Mouse (Mus musculus) 3134 (cell line): ENCODE results near the gene Atp6v1fnb.

Experiments
- DNase-seq: peaks from one replicate; pipeline ENCODE4 v3.0.0-alpha.2; 2011; ENCODE audit warnings: low spot score; ENCODE audit not compliant: insufficient read length; ENCODE audit errors: extremely low read depth

Gene Atp6v1fnb

GRCm38 (mm10) chr6:29522626-29523300, 51.5 kb downstream of the Atp6v1fnb start:
- DNase-seq = no peak
